Mouse (Mus musculus) G1E (cell line): ENCODE data around the gene Atxn7l1. TPM values are rescaled to one million over a fixed set of nuclear protein-coding genes. Genes with fewer than 3 reads are reported as not detected.

Experiments used
- ATAC-seq: 2 replicates; pipeline ENCODE4 v1.8.0; 2016; ENCODE audit warnings: mild to moderate bottlenecking; ENCODE audit not compliant: insufficient number of reproducible peaks, poor library complexity, low FRiP score, severe bottlenecking; ENCODE audit errors: extremely low read depth
- DNase-seq: peaks from one replicate; pipeline ENCODE4 v3.0.0; 2012; ENCODE audit warnings: low spot score
- H3K27me3 ChIP-seq: 2 replicates; pipeline ENCODE4 v1.6.1; 2012; ENCODE audit warnings: mild to moderate bottlenecking, low read length, inconsistent platforms; ENCODE audit not compliant: insufficient read depth
- H3K36me3 ChIP-seq: replicated peaks from 2 replicates; pipeline ENCODE3; 2012; ENCODE audit warnings: mild to moderate bottlenecking, inconsistent platforms
- H3K4me1 ChIP-seq: 2 replicates; pipeline ENCODE4 v1.6.1; 2012; ENCODE audit warnings: low read depth, low read length, inconsistent platforms, mixed read lengths; ENCODE audit not compliant: insufficient read depth
- H3K4me3 ChIP-seq: 2 replicates; pipeline ENCODE4 v1.5.1; 2012; ENCODE audit warnings: low read depth, mild to moderate bottlenecking, inconsistent platforms, low read length, moderate library complexity, mixed read lengths
- H3K9me3 ChIP-seq: replicated peaks from 2 replicates; pipeline ENCODE4 v1.6.1; 2012; ENCODE audit warnings: inconsistent platforms
- CTCF ChIP-seq: IDR thresholded peaks from 2 replicates; pipeline ENCODE4 v1.5.1; 2012; ENCODE audit warnings: low read depth, low read length, inconsistent platforms, mixed read lengths
- GATA1 ChIP-seq: IDR thresholded peaks from 2 replicates; pipeline ENCODE4 v1.6.1; 2012; ENCODE audit warnings: borderline replicate concordance, low read length, inconsistent platforms, mixed read lengths
- GATA2 ChIP-seq: IDR thresholded peaks from 2 replicates; pipeline ENCODE4 v1.6.1; 2012; ENCODE audit warnings: low read depth, low read length, inconsistent platforms, borderline replicate concordance
- POLR2AphosphoS5 ChIP-seq: IDR thresholded peaks from 2 replicates; pipeline ENCODE4 v1.6.1; 2012; ENCODE audit warnings: low read depth, low read length, inconsistent platforms; ENCODE audit not compliant: insufficient replicate concordance
- TAL1 ChIP-seq: conservative IDR thresholded peaks from 2 replicates; pipeline ENCODE4 v1.6.1; 2012; ENCODE audit warnings: low read depth, low read length, inconsistent platforms, mixed read lengths
- polyA plus RNA-seq: library from polyadenylated mRNA; stranded (reverse); fragments of >175 nt; gene quantifications from 2 replicates; pipeline ENCODE4 v1.2.3, GENCODE M21; 2012
- total RNA-seq, 2 experiments: library from RNA; stranded (forward) in 1 of 2; stranded (reverse) in 1 of 2; fragments of 200-1000 nt in 1 of 2; fragments of >200 nt in 1 of 2; fragmentation: Nextera tagmentation in 1 of 2; gene quantifications; 2 replicates each; pipeline ENCODE4 v1.2.3; 2014 to 2017

Atxn7l1 gene
- total and polyA plus RNA-seq, 3 experiments, result 51.0 to 282 (median 56.6) TPM

DNA sequence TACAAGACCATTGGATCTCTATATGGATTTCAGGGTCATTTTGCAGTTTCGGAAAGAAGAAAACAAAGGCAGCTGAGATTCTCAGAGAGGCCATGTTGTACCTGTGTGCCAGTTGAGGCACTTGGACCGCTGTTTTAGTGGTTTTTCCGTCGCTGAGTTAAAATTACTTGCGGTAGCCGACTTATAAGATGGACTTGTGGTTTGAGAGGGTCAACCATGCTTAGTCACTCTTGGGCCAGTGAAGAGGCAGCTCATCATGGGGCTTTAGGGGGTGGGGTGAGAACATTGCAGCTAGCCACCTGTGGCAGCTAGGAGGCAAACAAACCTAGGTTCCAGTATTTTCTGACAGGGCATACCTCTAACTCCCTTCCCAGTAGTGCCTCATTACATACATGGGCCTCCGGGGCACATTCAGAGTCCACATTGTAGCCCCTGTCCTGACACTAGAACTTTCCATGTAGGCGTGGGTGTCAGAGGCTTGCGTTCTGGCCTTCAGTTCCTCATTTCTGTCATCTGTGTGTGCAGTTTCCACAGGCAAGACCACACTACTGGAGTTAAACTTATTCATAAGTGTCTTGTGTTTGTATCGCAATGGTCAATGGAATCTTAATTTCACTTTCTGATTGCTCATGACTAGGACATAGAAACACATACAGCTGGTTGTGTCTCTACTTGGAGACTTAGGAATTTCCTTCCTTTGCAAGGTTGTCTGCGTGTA, 22.4 kb downstream of the Atxn7l1 start:
- H3K36me3 ChIP-seq, result peaks cover 73% of the 10 kb centered on the region
- DNase-seq, result peak; percentile 19

DNA sequence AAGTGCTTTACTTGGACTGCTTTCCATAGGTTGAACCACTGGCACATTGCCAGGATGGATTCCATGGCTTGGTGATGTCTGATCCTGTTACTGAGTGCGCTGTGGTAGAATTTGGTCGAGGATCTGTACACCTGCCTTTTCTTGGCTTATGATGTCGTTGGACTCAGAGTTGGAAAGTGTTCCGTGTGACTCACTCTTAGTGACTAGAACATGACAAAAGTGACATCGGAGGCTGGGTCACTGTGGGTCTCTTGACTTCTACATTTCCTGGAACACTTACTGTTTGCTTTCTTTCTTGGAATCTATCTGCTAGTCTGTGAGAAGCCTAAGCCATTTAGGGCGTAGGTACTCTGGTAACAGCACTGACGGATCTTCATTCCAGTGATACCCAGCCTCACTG, 23.3 kb downstream of the Atxn7l1 start:
- ATAC-seq (no peak), DNase-seq (no peak)
- peaks cover 28% of the 10 kb centered on the region for H3K4me1 ChIP-seq
- peaks cover 71% of the 10 kb centered on the region for H3K36me3 ChIP-seq
- H3K9me3 ChIP-seq, result no peaks in the 10 kb centered on the region
- no peak for TF ChIP-seq CTCF
- TF ChIP-seq GATA1, result no peak
- TF ChIP-seq POLR2AphosphoS5, result no peak
- no peak for TF ChIP-seq TAL1
- no peak for TF ChIP-seq GATA2
- no peak overlapping the region for H3K4me3 ChIP-seq
- H3K27me3 ChIP-seq, result no peaks in the 10 kb centered on the region

More for the DNA sequence above, 22.4 kb downstream of the Atxn7l1 start:
- Histone ChIP-seq H3K4me1 (peaks cover 24% of the 10 kb centered on the region), H3K4me3 (no peak overlapping the region), H3K9me3 (no peaks in the 10 kb centered on the region), H3K27me3 (no peaks in the 10 kb centered on the region)
- TF ChIP-seq CTCF (no peak), GATA1 (no peak), TAL1 (no peak), GATA2 (no peak), POLR2AphosphoS5 (no peak)
- ATAC-seq, result peak; percentile 50

DNA sequence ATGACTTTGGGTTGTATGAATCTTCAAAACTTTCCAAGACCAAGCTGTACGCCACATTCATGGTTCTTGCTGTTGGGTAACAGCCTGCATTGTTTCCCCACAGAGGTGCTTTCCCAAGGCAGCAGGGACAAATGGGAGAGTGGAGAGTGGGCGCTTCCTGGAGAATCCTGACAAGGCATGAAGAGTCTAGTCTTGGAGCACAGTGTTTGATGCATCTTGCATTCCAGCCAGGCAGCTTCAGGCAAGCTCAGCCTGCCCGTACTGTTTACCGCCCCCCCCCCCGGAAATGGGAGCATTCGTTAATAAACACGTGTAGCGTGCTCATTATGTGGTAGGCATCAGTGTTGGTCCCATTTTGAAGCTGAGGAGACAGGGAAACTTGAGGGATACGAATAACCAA, 25.4 kb downstream of the Atxn7l1 start:
- Histone ChIP-seq H3K27me3 (no peaks in the 10 kb centered on the region), H3K36me3 (peaks cover 63% of the 10 kb centered on the region), H3K4me1 (peaks cover 29% of the 10 kb centered on the region), H3K9me3 (no peaks in the 10 kb centered on the region), H3K4me3 (no peak overlapping the region)
- no peak for DNase-seq
- TF ChIP-seq GATA1 (no peak), TAL1 (no peak), GATA2 (no peak), CTCF (no peak), POLR2AphosphoS5 (no peak)
- no peak for ATAC-seq

DNA sequence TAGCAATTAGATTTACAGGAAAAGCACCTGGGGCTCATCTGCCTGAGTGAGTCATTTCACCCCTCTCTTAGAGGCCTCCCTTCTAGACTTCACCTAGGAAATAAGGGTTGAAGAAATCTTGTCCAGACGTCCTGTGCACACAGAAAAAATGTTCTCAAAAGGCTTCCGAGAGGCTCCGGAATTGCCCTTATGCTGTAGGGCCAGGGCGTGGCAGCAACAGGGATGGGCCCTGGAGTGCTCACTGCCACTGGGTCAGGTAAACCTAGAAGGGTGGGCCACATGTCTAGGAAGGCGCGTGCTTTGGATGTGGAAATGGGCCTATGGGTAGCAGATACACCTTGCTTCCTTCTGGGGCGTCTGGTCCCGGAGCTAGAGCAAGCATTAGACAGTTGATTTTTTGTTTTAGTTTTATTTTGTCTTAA, 26.2 kb downstream of the Atxn7l1 start:
- no peak for ATAC-seq
- Histone ChIP-seq H3K9me3 (no peaks in the 10 kb centered on the region), H3K36me3 (peaks cover 64% of the 10 kb centered on the region), H3K4me1 (peaks cover 27% of the 10 kb centered on the region), H3K4me3 (no peak overlapping the region), H3K27me3 (no peaks in the 10 kb centered on the region)
- TF ChIP-seq TAL1 (no peak), POLR2AphosphoS5 (no peak), GATA1 (no peak), GATA2 (no peak), CTCF (no peak)
- no peak for DNase-seq

DNA sequence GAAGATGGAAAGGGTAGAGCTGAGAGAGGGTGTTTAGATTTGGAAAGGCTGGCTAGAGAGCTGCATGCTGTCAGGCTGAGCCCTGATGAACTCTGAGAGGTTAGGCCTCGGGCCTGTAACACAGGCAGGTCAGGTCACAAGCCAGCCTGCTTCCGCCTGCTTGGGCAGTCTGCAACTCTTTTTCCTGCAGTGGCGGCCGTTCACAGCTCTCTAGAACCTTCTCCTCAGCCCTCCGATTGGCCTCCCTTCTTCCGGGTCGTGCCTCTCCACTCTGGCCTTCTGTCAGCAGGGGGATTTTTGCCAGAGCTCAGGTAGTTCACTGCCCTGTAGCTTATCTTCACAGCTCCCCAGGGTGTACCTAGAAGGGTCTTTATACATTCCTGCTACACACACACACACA, 26.7 kb downstream of the Atxn7l1 start:
- Histone ChIP-seq H3K4me1 (peaks cover 27% of the 10 kb centered on the region), H3K27me3 (no peaks in the 10 kb centered on the region), H3K4me3 (no peak overlapping the region), H3K9me3 (no peaks in the 10 kb centered on the region), H3K36me3 (peaks cover 64% of the 10 kb centered on the region)
- ATAC-seq, result no peak
- no peak for TF ChIP-seq GATA2
- no peak for TF ChIP-seq GATA1
- TF ChIP-seq POLR2AphosphoS5, result no peak
- TF ChIP-seq CTCF, result no peak
- TF ChIP-seq TAL1, result no peak
- no peak for DNase-seq

DNA sequence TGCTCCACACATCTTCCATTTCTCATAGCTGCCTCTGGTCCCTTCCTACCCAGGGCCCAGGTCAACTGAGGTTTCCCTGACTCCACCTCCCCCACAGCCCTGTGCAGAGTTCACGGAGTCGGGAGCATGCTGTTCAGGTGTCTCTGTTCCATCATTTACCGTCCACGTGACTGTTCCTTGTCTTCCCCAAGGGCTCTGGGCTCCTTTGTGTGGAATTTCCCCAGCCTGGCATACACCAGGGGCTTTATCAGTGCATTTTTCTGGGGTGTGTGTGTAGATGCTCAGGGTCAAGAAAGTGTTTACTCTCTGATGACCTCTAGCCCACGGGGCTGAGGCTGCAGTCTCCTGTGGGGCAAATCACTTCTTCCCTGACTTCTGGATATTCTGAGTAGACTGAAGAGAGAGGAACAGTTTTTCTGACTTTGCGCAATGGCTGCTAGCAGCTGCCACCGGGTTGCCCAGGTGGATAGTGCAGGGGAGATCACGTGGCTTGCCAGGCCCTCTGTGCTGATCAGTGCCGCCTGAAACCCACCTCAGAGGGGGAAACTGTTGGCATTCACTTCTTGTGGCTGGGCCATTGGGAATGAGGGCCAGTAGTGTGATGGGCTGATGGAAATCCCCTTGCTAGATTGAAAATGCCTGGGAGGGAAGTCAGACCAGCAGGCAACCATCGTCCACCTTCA, 27.3 kb downstream of the Atxn7l1 start:
- TF ChIP-seq GATA1, result no peak
- no peak for TF ChIP-seq GATA2
- no peak for TF ChIP-seq TAL1
- no peak for TF ChIP-seq POLR2AphosphoS5
- TF ChIP-seq CTCF, result no peak
- H3K36me3 ChIP-seq, result peaks cover 62% of the 10 kb centered on the region
- peaks cover 21% of the 10 kb centered on the region for H3K4me1 ChIP-seq
- no peak overlapping the region for H3K4me3 ChIP-seq
- no peaks in the 10 kb centered on the region for H3K9me3 ChIP-seq
- no peaks in the 10 kb centered on the region; the same call in 1 of the 2 replicates for H3K27me3 ChIP-seq
- DNase-seq (no peak), ATAC-seq (no peak)
